Mouse (Mus musculus) liver, adult 2 months (tissue): ENCODE data around the gene Polr2l.

Experiments
- CTCF ChIP-seq: fragments of 200-500 bp; IDR thresholded peaks from 2 replicates; pipeline ENCODE4 v1.5.1; 2011; ENCODE audit warnings: low read depth, low read length, control low read depth
- POLR2A ChIP-seq: fragments of 200-500 bp; IDR thresholded peaks from 2 replicates; pipeline ENCODE4 v1.6.1; 2011; ENCODE audit warnings: low read length, control low read depth; ENCODE audit not compliant: insufficient read depth; ENCODE audit errors: extremely low read depth

DNA sequence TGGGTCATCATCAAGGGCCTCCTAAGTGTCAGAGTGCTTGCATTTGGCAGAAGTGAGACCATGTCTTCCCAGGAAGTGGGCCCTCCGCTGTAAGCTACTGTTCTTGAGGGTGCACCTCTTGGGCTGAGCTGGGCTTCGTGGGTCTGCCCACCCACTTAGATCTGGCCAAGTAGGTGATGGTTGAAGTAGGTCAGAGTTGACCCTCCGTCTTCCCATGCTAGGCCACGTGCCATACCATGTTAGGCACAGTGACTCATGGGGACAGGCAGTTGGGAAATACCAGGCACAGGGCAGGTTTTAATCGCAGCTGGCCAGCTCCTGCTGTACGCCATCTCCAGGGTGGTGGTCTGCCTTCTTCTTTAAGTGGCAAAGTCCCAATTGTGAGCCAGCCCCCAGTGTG, 18.2 kb downstream of the Polr2l start:
- TF ChIP-seq POLR2A (no peak), CTCF (no peak)
